Mouse (Mus musculus) left cerebral cortex, adult 11 months (tissue): Measurements from ENCODE around the gene Cd300ld3.

ENCODE experiments used
- DNase-seq: peaks from one replicate; pipeline ENCODE4 v3.0.0; 2022; ENCODE audit warnings: low spot score

Cd300ld3 gene

GRCm38 (mm10) chr11:115048259-115048658, at the start of gene Cd300ld3:
Gene Cd300ld3, minus strand, starts transcription at chr11:115048409.
- no peak for DNase-seq

DNA sequence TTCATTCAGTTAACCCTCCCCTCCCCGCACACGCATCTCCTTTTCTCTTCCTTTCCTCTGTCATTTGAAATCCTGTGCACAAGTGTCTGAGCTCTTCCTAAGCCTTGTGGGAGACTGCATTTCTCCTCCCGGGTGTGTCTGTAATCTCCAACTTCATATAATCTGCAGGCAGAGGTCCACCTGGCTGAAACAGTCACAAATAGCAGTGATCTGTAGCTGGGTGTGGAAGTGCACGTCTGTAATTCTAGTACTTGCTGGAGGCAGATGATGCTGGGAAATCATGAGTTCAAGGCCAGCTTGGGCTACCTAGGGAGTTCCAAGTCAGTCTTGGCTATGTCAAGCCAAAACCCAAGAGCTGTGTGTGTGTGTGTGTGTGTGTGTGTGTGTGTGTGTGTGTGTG, 43.9 kb upstream of the Cd300ld3 start:
- no peak for DNase-seq

DNA sequence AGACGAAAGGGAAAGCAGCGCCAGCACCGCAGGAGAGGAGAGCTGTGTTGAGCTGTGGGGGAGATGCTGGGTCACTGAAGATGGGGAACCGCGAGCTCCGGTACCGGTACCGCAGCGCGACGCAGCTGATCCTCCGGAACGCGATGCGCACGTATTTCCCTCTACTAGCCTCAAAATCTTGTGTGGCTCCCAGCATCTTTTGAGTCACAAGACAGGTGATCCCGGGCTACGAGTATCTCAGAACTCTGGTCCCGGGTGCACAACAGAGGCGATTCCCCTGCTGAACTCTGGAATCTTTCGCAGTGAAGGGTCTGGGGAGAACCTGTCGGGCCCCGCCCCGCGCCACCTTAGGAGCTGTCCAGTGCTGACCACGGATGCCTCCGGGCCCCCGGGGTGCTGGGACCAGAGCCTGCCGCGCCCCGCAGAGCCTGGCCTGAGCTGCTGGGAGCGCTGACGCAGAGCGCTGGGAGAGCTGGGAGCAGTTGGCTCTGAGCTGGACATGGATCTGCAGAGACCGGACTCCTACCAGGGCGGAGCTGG, 43.2 kb upstream of the Cd300ld3 start, which contains the start of gene Rab37:
Gene Rab37, plus strand, starts transcription at position 70 of the 540 bp plus-strand sequence.
- no peak for DNase-seq

DNA sequence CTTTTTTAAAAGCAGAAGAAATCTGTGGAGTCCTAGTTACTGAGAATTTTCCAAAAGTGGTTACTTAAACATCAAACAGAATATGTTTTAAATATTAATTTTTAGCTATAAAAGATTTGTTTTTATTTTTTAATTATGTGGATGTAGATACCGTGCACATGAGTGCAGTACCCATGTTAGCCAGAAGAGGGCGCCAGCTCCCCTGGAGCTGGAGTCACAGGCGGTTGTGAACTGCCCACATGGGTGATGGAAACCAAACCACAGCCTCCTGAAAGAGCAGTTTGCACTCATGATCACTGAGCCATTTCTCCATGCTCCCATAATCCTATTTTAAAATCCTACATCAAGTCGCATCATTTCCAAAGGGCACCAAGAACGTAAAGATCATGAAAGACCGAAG, 41.6 kb upstream of the Cd300ld3 start:
- no peak for DNase-seq

DNA sequence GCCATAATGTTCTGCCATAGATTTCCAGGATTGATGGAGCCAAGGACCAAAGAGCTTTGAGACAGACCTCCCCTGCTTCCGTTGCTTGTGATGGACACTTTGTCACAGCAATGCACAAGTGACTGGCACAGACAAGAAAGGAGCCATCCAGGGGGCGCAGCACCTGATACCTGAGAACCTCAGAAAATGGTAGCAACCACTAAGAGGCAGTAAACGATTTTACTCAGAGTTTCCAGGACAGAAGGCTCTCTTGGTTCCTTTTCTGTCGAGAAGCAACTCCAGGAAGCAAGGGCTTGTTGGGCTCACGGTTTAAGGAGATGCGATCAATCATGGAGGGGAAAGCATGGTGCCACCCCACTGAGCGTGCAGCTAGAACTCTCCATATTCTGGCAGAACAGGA, 38.0 kb upstream of the Cd300ld3 start:
- DNase-seq = no peak

- DNase-seq = no peak
Measured at GRCm38 (mm10) chr11:115085064-115085463, 36.9 kb upstream of the Cd300ld3 start.

DNA sequence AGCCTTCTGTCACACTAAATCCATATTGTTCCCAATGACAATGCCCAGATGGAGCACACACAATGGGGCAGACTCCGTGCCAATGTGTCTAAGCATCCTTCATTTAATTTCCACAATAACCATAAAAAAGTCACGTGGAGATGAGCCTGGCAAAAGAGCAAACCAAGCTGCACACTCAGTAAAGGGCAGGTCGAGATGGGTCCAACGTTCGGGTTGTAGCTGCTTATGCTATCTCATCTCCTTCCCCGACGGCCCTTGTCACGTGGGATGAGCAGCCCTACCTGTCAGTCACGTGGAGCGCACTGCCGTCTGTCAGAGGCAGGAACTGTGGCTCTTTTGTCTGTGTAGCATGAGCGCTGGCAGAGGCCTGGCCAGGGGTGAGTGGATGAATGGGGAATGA, 36.4 kb upstream of the Cd300ld3 start:
- DNase-seq = no peak

GRCm38 (mm10) chr11:115083376-115084139, 35.3 kb upstream of the Cd300ld3 start:
- peak; percentile 47 for DNase-seq

- DNase-seq = no peak
Measured at GRCm38 (mm10) chr11:115082196-115082595, 34.0 kb upstream of the Cd300ld3 start.

GRCm38 (mm10) chr11:115081373-115081772, 33.2 kb upstream of the Cd300ld3 start:
- DNase-seq = no peak

- peak; percentile 31 for DNase-seq
Measured at GRCm38 (mm10) chr11:115080886-115081285, 32.7 kb upstream of the Cd300ld3 start.

DNA sequence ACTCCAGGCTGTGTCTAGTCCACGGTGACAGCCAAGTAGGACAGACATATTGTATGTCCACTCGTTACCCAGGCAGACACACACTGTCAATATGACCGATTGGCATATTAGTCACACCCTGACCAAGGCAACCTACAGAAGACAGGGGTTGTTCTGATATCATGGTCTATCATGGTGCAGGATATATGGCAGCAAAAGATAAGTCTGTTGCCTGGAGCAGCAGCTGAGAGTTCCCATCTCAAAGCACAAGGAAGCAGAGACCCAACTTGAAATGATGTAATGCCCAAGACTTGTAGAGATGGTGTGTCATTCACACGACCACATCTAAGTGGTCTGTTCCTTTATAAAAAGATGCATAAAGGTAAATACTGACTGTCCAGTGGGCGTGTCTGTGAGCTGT, 30.5 kb upstream of the Cd300ld3 start:
- DNase-seq = no peak

GRCm38 (mm10) chr11:115077436-115077835, 29.2 kb upstream of the Cd300ld3 start:
- DNase-seq = no peak

- DNase-seq = no peak
Measured at GRCm38 (mm10) chr11:115075859-115076258, 27.6 kb upstream of the Cd300ld3 start.

DNA sequence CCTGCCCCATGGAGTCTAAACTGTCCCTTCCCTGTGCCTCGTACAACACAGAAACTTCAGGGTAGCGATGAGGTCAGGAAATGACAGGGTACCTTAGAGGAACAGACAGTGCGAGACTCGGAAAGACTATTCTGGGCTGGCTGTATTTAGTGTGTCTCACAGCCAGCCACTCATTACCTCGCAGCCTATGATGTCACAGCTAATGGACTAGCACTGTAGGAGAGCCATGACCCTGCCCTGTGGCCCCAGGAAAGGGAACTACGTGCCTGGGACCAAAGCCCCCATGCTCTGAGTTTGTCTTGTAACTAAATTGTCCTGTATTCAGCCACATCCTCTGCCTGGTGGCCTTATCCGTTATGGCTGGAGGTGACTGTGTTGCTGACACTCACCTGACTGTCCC, 27.2 kb upstream of the Cd300ld3 start:
- DNase-seq = no peak

- no peak for DNase-seq
Measured at GRCm38 (mm10) chr11:115073002-115073401, 24.8 kb upstream of the Cd300ld3 start.

GRCm38 (mm10) chr11:115071631-115072294, 23.6 kb upstream of the Cd300ld3 start:
- no peak for DNase-seq

GRCm38 (mm10) chr11:115071015-115071551, 22.9 kb upstream of the Cd300ld3 start:
- DNase-seq = no peak

DNA sequence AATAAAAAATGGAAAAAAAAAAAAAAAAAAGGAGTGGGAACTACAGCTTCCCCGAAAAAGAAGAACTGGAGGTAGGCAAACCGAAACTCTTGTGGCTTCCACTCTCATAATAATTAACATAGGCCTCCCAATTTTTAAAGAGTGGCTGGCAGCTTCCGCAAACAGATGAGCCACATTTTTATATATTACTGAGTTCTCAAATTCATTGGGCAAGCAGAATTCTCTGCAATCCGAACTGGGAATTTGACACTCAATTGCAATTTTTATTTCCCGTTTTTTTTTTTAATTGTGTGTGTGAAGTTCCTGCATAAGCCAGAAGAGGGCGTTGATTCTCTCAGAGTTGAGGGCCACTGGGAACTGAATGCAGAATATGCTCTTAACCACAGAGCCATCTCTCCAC, 18.6 kb upstream of the Cd300ld3 start:
- no peak for DNase-seq

DNA sequence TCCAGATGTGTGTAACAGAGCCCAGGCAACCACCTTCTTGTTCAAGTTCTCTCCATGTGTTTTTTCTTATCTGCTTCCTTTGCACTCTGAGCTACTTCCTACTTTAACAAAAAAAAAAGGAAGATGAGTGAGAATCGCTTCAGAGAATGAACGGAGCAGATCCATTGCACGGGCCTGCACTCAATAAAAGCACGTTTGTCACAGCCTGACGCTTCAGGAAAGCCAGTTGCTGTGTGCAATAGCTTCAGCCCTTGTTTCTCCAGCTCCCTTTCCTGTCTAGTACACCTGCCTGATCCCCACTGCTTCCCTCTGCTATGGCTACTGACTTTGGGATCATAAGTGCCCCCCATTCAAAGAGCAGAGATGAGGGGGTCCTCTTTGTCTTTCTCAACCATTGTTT, 13.9 kb upstream of the Cd300ld3 start, which contains the start of gene Cd300e:
Gene Cd300e, minus strand, starts transcription at position 101 of the 400 bp plus-strand sequence.
- no peak for DNase-seq

DNA sequence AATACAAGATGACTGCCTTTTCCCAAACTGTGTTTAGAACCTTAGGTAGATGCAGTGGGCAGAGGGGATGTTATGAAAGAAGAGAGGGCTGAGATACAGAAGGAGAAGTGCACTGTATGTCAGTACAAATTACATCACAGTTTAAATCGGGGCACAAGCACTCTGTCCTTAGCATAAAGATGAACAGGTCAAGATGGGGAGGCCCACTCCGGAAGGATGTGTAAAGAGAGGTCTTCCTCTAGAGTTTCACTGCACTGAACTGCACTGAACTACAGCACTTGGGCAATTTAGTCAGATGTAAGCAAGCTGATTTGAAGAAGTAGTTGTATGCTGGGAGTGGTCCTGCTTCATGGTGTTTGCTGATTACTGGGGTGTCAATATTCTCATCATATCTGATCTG, 11.6 kb upstream of the Cd300ld3 start:
- DNase-seq = no peak

- no peak for DNase-seq
Measured at GRCm38 (mm10) chr11:115058701-115059100, 10.5 kb upstream of the Cd300ld3 start.

DNA sequence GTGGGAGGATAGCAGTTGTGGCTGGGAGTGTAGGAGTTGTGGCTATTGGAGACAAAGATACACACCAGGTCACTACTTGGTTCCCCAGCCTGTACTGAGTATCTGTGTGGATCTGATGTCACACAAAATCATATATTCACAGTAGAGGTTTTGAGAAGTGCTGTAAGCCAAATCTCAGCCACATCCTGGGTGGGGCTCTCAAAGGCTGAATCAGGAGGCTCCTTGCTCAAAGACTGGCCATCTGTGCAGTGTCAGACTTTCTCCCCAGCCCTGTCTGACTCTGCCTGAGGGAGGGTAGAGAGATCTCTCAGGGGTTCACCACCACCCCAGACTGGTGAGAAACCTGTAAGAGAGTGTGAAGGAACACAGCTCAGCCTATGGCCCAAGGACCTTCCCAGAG, 6.3 kb upstream of the Cd300ld3 start:
- no peak for DNase-seq
